Mouse (Mus musculus) bone marrow, adult 2 months (tissue): ENCODE data around the gene Gm10135.
"Not testable (repeated sequence)": the region's sequence is repeated elsewhere in the genome, so short reads cannot be mapped to it uniquely, and the experiment has no call there.

Experiments used
- CTCF ChIP-seq: fragments of 200-500 bp; IDR thresholded peaks from 2 replicates; pipeline ENCODE4 v1.5.1; 2011; ENCODE audit warnings: low read length, control low read depth; ENCODE audit not compliant: control insufficient read depth, insufficient read depth
- POLR2A ChIP-seq: fragments of 200-500 bp; IDR thresholded peaks from 2 replicates; pipeline ENCODE4 v1.6.1; 2011; ENCODE audit warnings: low read depth, mild to moderate bottlenecking, control low read depth, low read length, borderline replicate concordance; ENCODE audit not compliant: control insufficient read depth

- not testable (repeated sequence) for TF ChIP-seq CTCF, POLR2A
Measured at GRCm38 (mm10) chr5:73013611-73014287, 39.2 kb upstream of the Gm10135 start.
